ENCODE assay signal across 15 mouse cellular contexts in the genomic region with DNA sequence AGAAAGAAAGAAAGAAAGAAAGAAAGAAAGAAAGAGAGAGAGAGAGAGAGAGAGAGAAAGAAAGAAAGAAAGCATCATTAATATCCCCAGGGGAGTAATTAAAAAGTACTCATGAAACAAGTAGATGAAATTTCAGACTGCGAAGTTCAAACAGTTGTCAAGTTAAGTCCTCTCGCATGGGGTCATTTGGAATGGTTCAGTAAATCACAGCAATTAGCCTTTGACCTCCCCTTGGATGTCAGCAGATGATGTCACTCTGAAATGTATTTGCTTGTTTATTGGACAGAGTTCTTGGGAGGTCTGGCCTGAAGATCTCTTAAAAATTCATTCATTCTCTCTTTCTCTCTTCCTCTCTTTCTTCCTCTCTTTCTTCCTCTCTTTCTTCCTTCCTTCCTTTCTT. TPM values are rescaled to one million over a fixed set of nuclear protein-coding genes. Genes with fewer than 3 reads are reported as not detected.
DNase-seq lines count a peak whose midpoint lies in the region; ATAC-seq lines count a peak whose summit lies in the region.
"Had no signal": no experiment of that assay in that cellular context is flagged by ENCODE, and none has a peak within 500 bp of the region (broad histone marks: within the 10 kb centered on the region; RNA-seq: fewer than 3 reads in every experiment).

No protein-coding gene starts in this region.

- ATAC-seq in hindbrain, embryonic 11.5 days (ENCODE audit: low FRiP score): no peak
- ATAC-seq in hindbrain, embryonic 16.5 days: no peak
- no peak for ATAC-seq in limb, embryonic 13.5 days (ENCODE audit: low FRiP score, low read depth)
- ATAC-seq in midbrain, embryonic 14.5 days (ENCODE audit: low FRiP score, low TSS enrichment): no peak
- ATAC-seq: inflammation-experienced regulatory T-cells, adult 6 months had no signal

- H3K4me3 ChIP-seq in hindbrain, embryonic 11.5 days (ENCODE audit: low read depth, low read length): no peak overlapping the region
- no peak overlapping the region for H3K4me3 ChIP-seq in hindbrain, embryonic 16.5 days (ENCODE audit: low read length)
- H3K4me3 ChIP-seq in limb, embryonic 13.5 days: no peak overlapping the region
- H3K4me3 ChIP-seq in midbrain, embryonic 14.5 days (replicated peaks; ENCODE audit: low read depth, low read length): no peak overlapping the region
- H3K4me3 ChIP-seq in midbrain, embryonic 10.5 days: no peak overlapping the region
- H3K4me3 ChIP-seq: neural tube, embryonic 13.5 days had no signal

- no peaks in the 10 kb centered on the region for H3K9me3 ChIP-seq in hindbrain, embryonic 11.5 days (ENCODE audit: control insufficient read depth, low read length)
- H3K9me3 ChIP-seq in hindbrain, embryonic 16.5 days (ENCODE audit: control insufficient read depth, low read length): no peaks in the 10 kb centered on the region
- no peaks in the 10 kb centered on the region for H3K9me3 ChIP-seq in limb, embryonic 13.5 days
- no peaks in the 10 kb centered on the region for H3K9me3 ChIP-seq in midbrain, embryonic 14.5 days (ENCODE audit: control insufficient read depth, low read length)
- no peaks in the 10 kb centered on the region for H3K9me3 ChIP-seq in midbrain, embryonic 10.5 days (replicated peaks)
- H3K9me3 ChIP-seq: G1E; neural tube, embryonic 13.5 days had no signal

- no peak overlapping the region for H3K4me2 ChIP-seq in hindbrain, embryonic 11.5 days (replicated peaks; ENCODE audit: low read depth, low read length)
- no peak overlapping the region for H3K4me2 ChIP-seq in hindbrain, embryonic 16.5 days (ENCODE audit: low read length)
- peak overlapping the region; percentile 95 for H3K4me2 ChIP-seq in limb, embryonic 13.5 days (replicated peaks)
- no peak overlapping the region for H3K4me2 ChIP-seq in midbrain, embryonic 14.5 days (ENCODE audit: low read length)
- H3K4me2 ChIP-seq: neural tube, embryonic 13.5 days had no signal

- WGBS in hindbrain, embryonic 11.5 days: 28% methylated on average over 2 of the region's 2 CpGs
- 47% methylated on average over 2 of the region's 2 CpGs for WGBS in hindbrain, embryonic 16.5 days
- 21% methylated on average over 2 of the region's 2 CpGs for WGBS in limb, embryonic 13.5 days
- 75% methylated on average over 2 of the region's 2 CpGs for WGBS in midbrain, embryonic 14.5 days
- WGBS in midbrain, embryonic 10.5 days: 49% methylated on average over 2 of the region's 2 CpGs

- H3K4me1 ChIP-seq in hindbrain, embryonic 11.5 days (replicated peaks; ENCODE audit: control insufficient read depth, insufficient read depth, low read length): 0 out of 2 replicates have a peak, but pooled peaks cover 3% of the 10 kb centered on the region
- peaks cover 14% of the 10 kb centered on the region for H3K4me1 ChIP-seq in hindbrain, embryonic 16.5 days (ENCODE audit: control insufficient read depth, insufficient read depth, low read depth, low read length)
- H3K4me1 ChIP-seq in limb, embryonic 13.5 days: peaks cover 51% of the 10 kb centered on the region
- H3K4me1 ChIP-seq in midbrain, embryonic 14.5 days (ENCODE audit: control insufficient read depth, insufficient read depth, low read length): peaks cover 18% of the 10 kb centered on the region
- peaks cover 37% of the 10 kb centered on the region for H3K4me1 ChIP-seq in midbrain, embryonic 10.5 days

- H3K27me3 ChIP-seq in hindbrain, embryonic 11.5 days (ENCODE audit: control insufficient read depth, insufficient read depth, low read length): peaks cover 8% of the 10 kb centered on the region
- no peaks in the 10 kb centered on the region for H3K27me3 ChIP-seq in hindbrain, embryonic 16.5 days (replicated peaks; ENCODE audit: control insufficient read depth, insufficient read depth, low read length)
- H3K27me3 ChIP-seq in limb, embryonic 13.5 days: peaks cover 21% of the 10 kb centered on the region
- peaks cover 6% of the 10 kb centered on the region for H3K27me3 ChIP-seq in midbrain, embryonic 14.5 days (ENCODE audit: control insufficient read depth, insufficient read depth, low read length)
- peaks cover 53% of the 10 kb centered on the region for H3K27me3 ChIP-seq in midbrain, embryonic 10.5 days (ENCODE audit: low read depth, poor library complexity, severe bottlenecking)

- H3K9ac ChIP-seq in hindbrain, embryonic 11.5 days (ENCODE audit: low read depth, low read length): no peak overlapping the region
- H3K9ac ChIP-seq in hindbrain, embryonic 16.5 days (ENCODE audit: low read depth, low read length): no peak overlapping the region
- H3K9ac ChIP-seq in limb, embryonic 13.5 days: no peak overlapping the region
- H3K9ac ChIP-seq in midbrain, embryonic 14.5 days (replicated peaks; ENCODE audit: low read length): no peak overlapping the region
- H3K9ac ChIP-seq: neural tube, embryonic 13.5 days had no signal

- no peak overlapping the region for H3K27ac ChIP-seq in hindbrain, embryonic 11.5 days (ENCODE audit: low read depth, low read length)
- no peak overlapping the region for H3K27ac ChIP-seq in hindbrain, embryonic 16.5 days (ENCODE audit: low read depth, low read length)
- H3K27ac ChIP-seq in limb, embryonic 13.5 days: no peak overlapping the region
- no peak overlapping the region for H3K27ac ChIP-seq in midbrain, embryonic 14.5 days (replicated peaks; ENCODE audit: low read depth, low read length)
- no peak overlapping the region for H3K27ac ChIP-seq in midbrain, embryonic 10.5 days (replicated peaks)
- H3K27ac ChIP-seq: neural tube, embryonic 13.5 days had no signal

- no peaks in the 10 kb centered on the region for H3K36me3 ChIP-seq in hindbrain, embryonic 11.5 days (ENCODE audit: control insufficient read depth, insufficient read depth, low read length)
- no peaks in the 10 kb centered on the region for H3K36me3 ChIP-seq in hindbrain, embryonic 16.5 days (ENCODE audit: control insufficient read depth, insufficient read depth, low read length)
- H3K36me3 ChIP-seq in limb, embryonic 13.5 days: no peaks in the 10 kb centered on the region
- H3K36me3 ChIP-seq in midbrain, embryonic 14.5 days (ENCODE audit: control insufficient read depth, insufficient read depth, low read length): no peaks in the 10 kb centered on the region
- no peaks in the 10 kb centered on the region for H3K36me3 ChIP-seq in midbrain, embryonic 10.5 days
- H3K36me3 ChIP-seq: G1E; neural tube, embryonic 13.5 days had no signal

- peak; percentile 34 for DNase-seq in hindbrain, embryonic 11.5 days (ENCODE audit: low spot score)
- peak; percentile 82 for DNase-seq in embryo, embryonic 10.5 days (ENCODE audit: low spot score)
- peak; percentile 42 to 63 for DNase-seq in kidney, adult 8-10 months
- no peak for DNase-seq in midbrain, embryonic 14.5 days
- no peak for DNase-seq in adipocyte (ENCODE audit: low spot score)
- DNase-seq in midbrain, embryonic 10.5 days (ENCODE audit: low spot score): no peak
- DNase-seq: cerebellum, adult 11 months; heart, adult 11 months; left cerebral cortex, postnatal 4 days; lung, adult 2 months had no signal

RNA-seq across cellular contexts. Expression of a gene that starts 2.7 kb away (rescaled TPM):
- polyA plus RNA-seq in hindbrain, embryonic 11.5 days (2014; fragmentation: Nextera tagmentation; extraction: Ambion mirVana): 10.1 and 11.5 TPM in 2 replicates
- polyA plus RNA-seq in hindbrain, embryonic 16.5 days (2015; fragmentation: Nextera tagmentation; extraction: Ambion mirVana): 33.9 and 36.4 TPM in 2 replicates
- 27.0 and 28.4 TPM in 2 replicates for polyA plus RNA-seq in limb, embryonic 13.5 days (2015; fragmentation: Nextera tagmentation; extraction: Ambion mirVana)
- polyA plus RNA-seq in midbrain, embryonic 14.5 days (2014; fragmentation: Nextera tagmentation; extraction: Ambion mirVana): 17.4 and 18.4 TPM in 2 replicates
- 4.7 and 4.9 TPM in 2 replicates for polyA plus RNA-seq in midbrain, embryonic 10.5 days (2016; fragmentation: Nextera tagmentation; extraction: Ambion mirVana)
- polyA plus RNA-seq: G1E had no signal

Comparison
In these comparisons a context has a peak if more than half of its experiments do, and no peak if none do; other contexts are left out.
1. DNase-seq: peak in hindbrain, embryonic 11.5 days (single experiment), embryo, embryonic 10.5 days (single experiment) and kidney, adult 8-10 months (2 of 2); none in midbrain, embryonic 14.5 days (single experiment), adipocyte (single experiment) and midbrain, embryonic 10.5 days (single experiment).